Mouse (Mus musculus) CH12.LX (cell line): Measurements from ENCODE around the gene Clic4. TPM values are rescaled to one million over a fixed set of nuclear protein-coding genes. Genes with fewer than 3 reads are reported as not detected.

ENCODE experiments used
- DNase-seq: peaks from one replicate; pipeline ENCODE4 v3.0.0-alpha.2; 2013; ENCODE audit errors: extremely low read depth
- H3K27ac ChIP-seq: 2 replicates; pipeline ENCODE4 v1.5.1; 2012; ENCODE audit warnings: low read depth, mild to moderate bottlenecking, control low read depth, moderate library complexity; ENCODE audit not compliant: insufficient read depth
- H3K27me3 ChIP-seq: replicated peaks from 2 replicates; pipeline ENCODE3; 2012; ENCODE audit warnings: inconsistent platforms
- H3K36me3 ChIP-seq, 2 experiments: replicated peaks in 1 of 2; 2 replicates each; pipeline versions ENCODE3 to v1.6.1; 2012; ENCODE audit warnings: inconsistent platforms in 1 of 2, low read length in 1 of 2, mild to moderate bottlenecking in 1 of 2, mixed read lengths in 1 of 2, moderate library complexity in 1 of 2; ENCODE audit not compliant: control insufficient read depth in 1 of 2, insufficient read depth in 1 of 2
- H3K4me1 ChIP-seq, 2 experiments: 2 replicates each; pipeline ENCODE4 v1.6.1; 2012; ENCODE audit warnings: inconsistent platforms in 1 of 2, moderate library complexity in 1 of 2; ENCODE audit not compliant: insufficient read depth in 2 of 2, control insufficient read depth in 1 of 2
- H3K4me2 ChIP-seq: 2 replicates; pipeline ENCODE4 v1.6.1; 2012; ENCODE audit warnings: low read depth, mild to moderate bottlenecking, control low read depth; ENCODE audit not compliant: poor library complexity, insufficient read depth, severe bottlenecking
- H3K4me3 ChIP-seq, 3 experiments: fragments of 150-350 bp in 1 of 3; sonication (generic) in 1 of 3; replicated peaks in 1 of 3; 2 replicates each; pipeline versions ENCODE3 to v1.5.1; 2011 to 2012; ENCODE audit warnings: low read depth in 2 of 3, low read length in 2 of 3, mild to moderate bottlenecking in 2 of 3, moderate library complexity in 2 of 3, control low read depth in 1 of 3, improper control_type of control experiment in 1 of 3, inconsistent platforms in 1 of 3, mixed read lengths in 1 of 3; ENCODE audit not compliant: poor library complexity in 1 of 3
- H3K79me2 ChIP-seq: replicated peaks from 2 replicates; pipeline ENCODE4 v1.6.1; 2012; ENCODE audit warnings: mild to moderate bottlenecking, moderate library complexity; ENCODE audit not compliant: control insufficient read depth, poor library complexity, insufficient read depth, severe bottlenecking; ENCODE audit errors: extremely low read depth
- H3K9ac ChIP-seq: 2 replicates; pipeline ENCODE4 v1.6.1; 2012; ENCODE audit warnings: low read depth, mild to moderate bottlenecking, control low read depth, moderate library complexity; ENCODE audit not compliant: insufficient read depth
- H3K9me3 ChIP-seq: replicated peaks from 2 replicates; pipeline ENCODE3; 2012; ENCODE audit warnings: low read length, inconsistent platforms, mixed read lengths
- CHD1 ChIP-seq: IDR thresholded peaks from 2 replicates; pipeline ENCODE4 v1.6.1; 2012; ENCODE audit warnings: low read depth, low read length, improper control_type of control experiment, inconsistent platforms
- CHD2 ChIP-seq: IDR thresholded peaks from 2 replicates; pipeline ENCODE4 v1.6.1; 2011; ENCODE audit warnings: low read length, improper control_type of control experiment
- CTCF ChIP-seq, 2 experiments: IDR thresholded peaks in 1 of 2; conservative IDR thresholded peaks in 1 of 2; 2 replicates each; pipeline ENCODE4 v1.5.1; 2011 to 2012; ENCODE audit warnings: low read depth in 2 of 2, low read length in 2 of 2, improper control_type of control experiment in 1 of 2, inconsistent platforms in 1 of 2, mild to moderate bottlenecking in 1 of 2, moderate library complexity in 1 of 2
- E2F4 ChIP-seq: IDR thresholded peaks from 2 replicates; pipeline ENCODE4 v1.6.1; 2011; ENCODE audit warnings: low read depth, low read length, improper control_type of control experiment; ENCODE audit not compliant: insufficient replicate concordance
- HCFC1 ChIP-seq: IDR thresholded peaks from 2 replicates; pipeline ENCODE4 v1.6.1; 2012; ENCODE audit warnings: low read depth, mild to moderate bottlenecking, inconsistent platforms, low read length, improper control_type of control experiment
- IRF4 ChIP-seq: IDR thresholded peaks from 2 replicates; pipeline ENCODE4 v1.6.1; 2014; ENCODE audit warnings: low read depth, mild to moderate bottlenecking, inconsistent platforms, low read length, improper control_type of control experiment
- JUND ChIP-seq: conservative IDR thresholded peaks from 2 replicates; pipeline ENCODE4 v1.6.1; 2011; ENCODE audit warnings: low read depth, low read length, improper control_type of control experiment
- KAT2A ChIP-seq: IDR thresholded peaks from 2 replicates; pipeline ENCODE4 v1.6.1; 2012; ENCODE audit warnings: low read length, improper control_type of control experiment, inconsistent platforms; ENCODE audit not compliant: insufficient replicate concordance
- MAFK ChIP-seq: IDR thresholded peaks from 2 replicates; pipeline ENCODE4 v1.6.1; 2011; ENCODE audit warnings: low read length, improper control_type of control experiment; ENCODE audit not compliant: insufficient replicate concordance
- MAX ChIP-seq: IDR thresholded peaks from 2 replicates; pipeline ENCODE4 v1.6.1; 2011; ENCODE audit warnings: low read length, improper control_type of control experiment
- MAZ ChIP-seq: IDR thresholded peaks from 2 replicates; pipeline ENCODE4 v1.6.1; 2012; ENCODE audit warnings: low read depth, mild to moderate bottlenecking, inconsistent platforms, low read length, improper control_type of control experiment, moderate library complexity
- MEF2A ChIP-seq: IDR thresholded peaks from 2 replicates; pipeline ENCODE4 v1.6.1; 2014; ENCODE audit warnings: low read depth, mild to moderate bottlenecking, inconsistent platforms, low read length, improper control_type of control experiment, borderline replicate concordance
- MXI1 ChIP-seq: IDR thresholded peaks from 2 replicates; pipeline ENCODE4 v1.6.1; 2011; ENCODE audit warnings: mild to moderate bottlenecking, low read depth, low read length, improper control_type of control experiment
- NELFE ChIP-seq: IDR thresholded peaks from 2 replicates; pipeline ENCODE4 v1.6.1; 2011; ENCODE audit warnings: low read depth, low read length, improper control_type of control experiment
- NRF1 ChIP-seq: IDR thresholded peaks from 2 replicates; pipeline ENCODE4 v1.6.1; 2014; ENCODE audit warnings: low read depth, mild to moderate bottlenecking, inconsistent platforms, low read length, improper control_type of control experiment, moderate library complexity
- POLR2A ChIP-seq: IDR thresholded peaks from 2 replicates; pipeline ENCODE4 v1.6.1; 2011; ENCODE audit warnings: low read depth, mild to moderate bottlenecking, improper control_type of control experiment, low read length
- SIN3A ChIP-seq: IDR thresholded peaks from 2 replicates; pipeline ENCODE4 v1.6.1; 2012; ENCODE audit warnings: low read length, improper control_type of control experiment, inconsistent platforms
- SMC3 ChIP-seq: IDR thresholded peaks from 2 replicates; pipeline ENCODE4 v1.6.1; 2011; ENCODE audit warnings: low read depth, low read length, improper control_type of control experiment
- TCF12 ChIP-seq: IDR thresholded peaks from 2 replicates; pipeline ENCODE4 v1.6.1; 2014; ENCODE audit warnings: low read depth, mild to moderate bottlenecking, inconsistent platforms, low read length, improper control_type of control experiment
- UBTF ChIP-seq: IDR thresholded peaks from 2 replicates; pipeline ENCODE4 v1.6.1; 2012; ENCODE audit warnings: low read depth, mild to moderate bottlenecking, inconsistent platforms, low read length, improper control_type of control experiment, moderate library complexity
- USF1 ChIP-seq: IDR thresholded peaks from 2 replicates; pipeline ENCODE4 v1.6.1; 2014; ENCODE audit warnings: low read depth, mild to moderate bottlenecking, inconsistent platforms, low read length, improper control_type of control experiment
- USF2 ChIP-seq: conservative IDR thresholded peaks from 2 replicates; pipeline ENCODE4 v1.6.1; 2011; ENCODE audit warnings: low read depth, low read length, improper control_type of control experiment
- ZC3H11A ChIP-seq: IDR thresholded peaks from 2 replicates; pipeline ENCODE4 v1.6.1; 2012; ENCODE audit warnings: low read depth, mild to moderate bottlenecking, inconsistent platforms, low read length, improper control_type of control experiment
- ZKSCAN1 ChIP-seq: IDR thresholded peaks from 2 replicates; pipeline ENCODE4 v1.6.1; 2012; ENCODE audit warnings: low read depth, inconsistent platforms, low read length, improper control_type of control experiment, borderline replicate concordance
- ZMIZ1 ChIP-seq: IDR thresholded peaks from 2 replicates; pipeline ENCODE4 v1.6.1; 2012; ENCODE audit warnings: low read depth, mild to moderate bottlenecking, inconsistent platforms, low read length, improper control_type of control experiment
- ZNF384 ChIP-seq: IDR thresholded peaks from 2 replicates; pipeline ENCODE4 v1.6.1; 2012; ENCODE audit warnings: low read depth, low read length, improper control_type of control experiment, inconsistent platforms
- dilution Hi-C: fragments of 300-500 bp; cut with MboI; formaldehyde crosslinking; loops from 2 replicates; pipeline ENCODE4 v1.14.3; 2020; ENCODE audit warnings: low sequenced_read_pairs; ENCODE audit not compliant: extremely low pct_unique_long_range_greater_than_20kb, extremely low pct_ligation_motif_present
- in situ Hi-C: fragments of 300-500 bp; cut with MboI; formaldehyde crosslinking; loops from 3 replicates; pipeline ENCODE4 v1.14.3; 2019; ENCODE audit warnings: low sequenced_read_pairs, low pct_ligation_motif_present, low pct_unique_long_range_greater_than_20kb, mixed read lengths
- polyA plus RNA-seq: library from polyadenylated mRNA; unstranded; fragments of >175 nt; gene quantifications from 2 replicates; pipeline ENCODE4 v1.2.1, GENCODE M21; 2012; ENCODE audit warnings: low read depth; ENCODE audit not compliant: insufficient read length
- total RNA-seq, 2 experiments: library from RNA; depleted of rRNA; stranded (reverse); fragments of 300-350 nt in 1 of 2; fragments of >200 nt in 1 of 2; gene quantifications; 2 replicates each; pipeline ENCODE4 v1.2.3; 2012 to 2014

Clic4 gene
- total and polyA plus RNA-seq, 3 experiments = 154 to 214 (median 199) TPM

GRCm38 (mm10) chr4:135273307-135273682 lies 681 bp upstream of the Clic4 start:
- TF ChIP-seq MXI1 (no peak), ZMIZ1 (no peak), ZC3H11A (no peak), CHD1 (no peak), TCF12 (no peak), NRF1 (no peak), E2F4 (no peak), SIN3A (no peak), KAT2A (no peak), CTCF (conservative IDR thresholded peaks at IDR 0.05 in 1 of 2, IDR thresholded peaks at IDR 0.05 in 1 of 2; ENCODE audit: low read depth in 2 of 2, low read length in 2 of 2) (no peak), UBTF (no peak), CHD2 (no peak), JUND (no peak), MAZ (no peak)
- TF ChIP-seq, all 38 proteins: peak for 0
- H3K27ac ChIP-seq = no peak overlapping the region
- no peak for DNase-seq
- peaks cover 8 to 38% of the 10 kb centered on the region in 2 experiments for H3K4me1 ChIP-seq
- peak overlapping the region; percentile 20; the same call in 1 of the 2 replicates for H3K9ac ChIP-seq
- H3K9me3 ChIP-seq = no peaks in the 10 kb centered on the region
- dilution Hi-C loops = no loop called here
- peaks cover 39% of the 10 kb centered on the region for H3K79me2 ChIP-seq
- peak overlapping the region; percentile 15 to 97 (median 41) for H3K4me3 ChIP-seq
- peak overlapping the region; percentile 41 for H3K4me2 ChIP-seq
- H3K36me3 ChIP-seq = peaks cover 10 to 28% of the 10 kb centered on the region in 2 experiments
- in situ Hi-C loops = no loop called here
- H3K27me3 ChIP-seq = no peaks in the 10 kb centered on the region

- dilution Hi-C loops = no loop called here
- H3K9ac ChIP-seq = peak overlapping the region; percentile 100
- in situ Hi-C loops = no loop called here
- peaks cover 8 to 42% of the 10 kb centered on the region in 2 experiments for H3K4me1 ChIP-seq
- H3K36me3 ChIP-seq = peaks cover 16 to 40% of the 10 kb centered on the region in 2 experiments
- no peaks in the 10 kb centered on the region for H3K9me3 ChIP-seq
- peak overlapping the region; percentile 93 for H3K27ac ChIP-seq
- no peaks in the 10 kb centered on the region for H3K27me3 ChIP-seq
- peak overlapping the region; percentile 93 to 97 (median 95) for H3K4me3 ChIP-seq
- peak; percentile 58 for DNase-seq
- H3K79me2 ChIP-seq = peaks cover 52% of the 10 kb centered on the region
- TF ChIP-seq POLR2A (no peak), MAZ (peak; percentile 18; the same call in 1 of the 2 replicates), MAFK (no peak), USF1 (no peak), USF2 (no peak), MAX (peak; percentile 32; the same call in 1 of the 2 replicates), CHD1 (peak; percentile 83; the same call in 1 of the 2 replicates), SMC3 (no peak; the same call in 1 of the 2 replicates), ZC3H11A (no peak), MEF2A (no peak), NELFE (no peak), ZKSCAN1 (no peak), IRF4 (0 out of 2 replicates have a peak, but pooled peaks have one; percentile 21), TCF12 (no peak), CHD2 (no peak), HCFC1 (0 out of 2 replicates have a peak, but pooled peaks have one; percentile 7), CTCF (conservative IDR thresholded peaks at IDR 0.05 in 1 of 2, IDR thresholded peaks at IDR 0.05 in 1 of 2; ENCODE audit: low read depth in 2 of 2, low read length in 2 of 2) (0 out of 4 replicates have a peak, but pooled peaks of 1 of the 2 experiments have one; percentile 8), SIN3A (peak; percentile 66; the same call in 1 of the 2 replicates), ZNF384 (peak; percentile 3; the same call in 1 of the 2 replicates), MXI1 (peak; percentile 60; the same call in 1 of the 2 replicates)
- H3K4me2 ChIP-seq = no peak overlapping the region
These were observed 565 bp downstream of the Clic4 start for GRCm38 (mm10) chr4:135271881-135272616.
